In the genomic region with DNA sequence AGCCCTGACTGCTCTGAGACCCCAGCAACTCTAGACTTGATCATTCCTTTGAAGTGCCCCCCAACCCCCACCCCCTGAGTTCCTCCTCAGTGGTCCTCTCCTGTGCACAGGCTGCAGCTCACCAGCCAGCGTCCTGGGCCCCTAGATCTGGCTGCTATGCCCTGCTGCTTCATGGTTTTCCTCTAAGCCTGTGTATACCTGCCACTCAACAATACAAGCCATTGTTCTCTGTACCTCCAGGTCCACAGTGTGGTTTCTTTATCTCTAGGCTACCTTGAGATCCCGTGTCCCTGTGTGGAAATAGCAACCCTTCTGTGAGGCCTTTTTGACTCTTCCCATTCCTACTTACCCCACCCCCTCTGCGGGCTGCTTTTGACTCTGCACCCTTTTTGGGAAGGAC, we compare ENCODE assay signal across 16 mouse cellular contexts. TPM values are rescaled to one million over a fixed set of nuclear protein-coding genes. Genes with fewer than 3 reads are reported as not detected.
DNase-seq lines count a peak whose midpoint lies in the region; ATAC-seq and TF ChIP-seq lines count a peak whose summit lies in the region.
"Had no signal": no experiment of that assay in that cellular context is flagged by ENCODE, and none has a peak within 500 bp of the region (broad histone marks: within the 10 kb centered on the region; RNA-seq: fewer than 3 reads in every experiment).

No protein-coding gene starts in this region.

- no peak overlapping the region for H3K9ac ChIP-seq in forebrain, embryonic 16.5 days (replicated peaks; ENCODE audit: low read depth, low read length)
- H3K9ac ChIP-seq in forebrain, postnatal 0 days: no peak overlapping the region
- H3K9ac ChIP-seq in kidney, embryonic 15.5 days: no peak overlapping the region
- H3K9ac ChIP-seq in intestine, postnatal 0 days (ENCODE audit: low read depth, low read length): no peak overlapping the region
- H3K9ac ChIP-seq: liver, embryonic 14.5 days had no signal

- DNase-seq in forebrain, postnatal 0 days: no peak
- DNase-seq in kidney, postnatal 14 days: no peak
- DNase-seq in layer of hippocampus, adult 9-11 months: no peak
- DNase-seq: adrenal gland, postnatal 10 days; cerebellum, adult 9-10 months; embryo, embryonic 11 days; gastrocnemius, adult 2 months had no signal

- ATAC-seq in forebrain, embryonic 16.5 days: peak; percentile 19; the same call in 1 of the 2 replicates
- no peak for ATAC-seq in forebrain, postnatal 0 days
- ATAC-seq in kidney, embryonic 15.5 days (replicated peaks; ENCODE audit: low FRiP score): peak; percentile 29; the same call in 1 of the 2 replicates
- peak; percentile 70 for ATAC-seq in intestine, postnatal 0 days
- no peak for ATAC-seq in CD4-positive, CD25-positive, alpha-beta regulatory T cell, adult 4 months
- ATAC-seq: hindbrain, embryonic 16.5 days had no signal

- no peaks in the 10 kb centered on the region for H3K27me3 ChIP-seq in forebrain, embryonic 16.5 days (replicated peaks; ENCODE audit: control insufficient read depth, insufficient read depth, low read length)
- no peaks in the 10 kb centered on the region for H3K27me3 ChIP-seq in forebrain, postnatal 0 days (ENCODE audit: insufficient read depth, low read length)
- no peaks in the 10 kb centered on the region for H3K27me3 ChIP-seq in kidney, embryonic 15.5 days
- H3K27me3 ChIP-seq in E14TG2a.4 (ENCODE audit: insufficient read depth, low read length): no peaks in the 10 kb centered on the region
- no peaks in the 10 kb centered on the region for H3K27me3 ChIP-seq in intestine, postnatal 0 days (replicated peaks; ENCODE audit: control insufficient read depth, insufficient read depth, low read length)

- no peak overlapping the region for H3K27ac ChIP-seq in forebrain, embryonic 16.5 days (ENCODE audit: low read length)
- no peak overlapping the region for H3K27ac ChIP-seq in forebrain, postnatal 0 days (ENCODE audit: low read depth, low read length)
- H3K27ac ChIP-seq in kidney, embryonic 15.5 days: peak overlapping the region; percentile 48; the same call in 1 of the 2 replicates
- H3K27ac ChIP-seq in intestine, postnatal 0 days (ENCODE audit: low read depth, low read length): no peak overlapping the region
- H3K27ac ChIP-seq: kidney, postnatal 0 days; liver, embryonic 14.5 days had no signal

- H3K4me3 ChIP-seq in forebrain, embryonic 16.5 days (replicated peaks; ENCODE audit: low read length): no peak overlapping the region
- H3K4me3 ChIP-seq in forebrain, postnatal 0 days (ENCODE audit: low read depth, low read length): no peak overlapping the region
- no peak overlapping the region for H3K4me3 ChIP-seq in kidney, embryonic 15.5 days (replicated peaks)
- peak overlapping the region; percentile 69 for H3K4me3 ChIP-seq in E14TG2a.4 (replicated peaks; ENCODE audit: low read length)
- no peak overlapping the region for H3K4me3 ChIP-seq in intestine, postnatal 0 days (ENCODE audit: low read depth, low read length)
- H3K4me3 ChIP-seq: gastrocnemius, adult 2 months had no signal

- WGBS in forebrain, embryonic 16.5 days: 35% methylated on average over 3 of the region's 3 CpGs
- WGBS in forebrain, postnatal 0 days: 45% methylated on average over 3 of the region's 3 CpGs
- 43% methylated on average over 3 of the region's 3 CpGs for WGBS in kidney, embryonic 15.5 days
- 38% methylated on average over 3 of the region's 3 CpGs for WGBS in intestine, postnatal 0 days

- peaks cover 29% of the 10 kb centered on the region for H3K4me1 ChIP-seq in forebrain, embryonic 16.5 days (replicated peaks; ENCODE audit: control insufficient read depth, insufficient read depth, low read length)
- H3K4me1 ChIP-seq in forebrain, postnatal 0 days (ENCODE audit: insufficient read depth): 0 out of 2 replicates have a peak, but pooled peaks cover 4% of the 10 kb centered on the region
- H3K4me1 ChIP-seq in kidney, embryonic 15.5 days: peaks cover 62% of the 10 kb centered on the region
- peaks cover 96% of the 10 kb centered on the region for H3K4me1 ChIP-seq in E14TG2a.4 (replicated peaks; ENCODE audit: low read depth, low read length)
- no peaks in the 10 kb centered on the region for H3K4me1 ChIP-seq in intestine, postnatal 0 days (replicated peaks; ENCODE audit: control insufficient read depth, insufficient read depth, low read length)

- TF ChIP-seq CTCF in forebrain, postnatal 0 days (IDR thresholded peaks at IDR 0.05; ENCODE audit: low read depth): no peak
- no peak for TF ChIP-seq CTCF in E14TG2a.4 (conservative IDR thresholded peaks at IDR 0.05; ENCODE audit: low read length)
- TF ChIP-seq CTCF in intestine, postnatal 0 days (IDR thresholded peaks at IDR 0.05; ENCODE audit: low read depth): 0 out of 2 replicates have a peak, but pooled peaks have one; percentile 2

- no peak overlapping the region for H3K4me2 ChIP-seq in forebrain, embryonic 16.5 days (ENCODE audit: low read length)
- H3K4me2 ChIP-seq in forebrain, postnatal 0 days (ENCODE audit: low read depth): no peak overlapping the region
- no peak overlapping the region for H3K4me2 ChIP-seq in kidney, embryonic 15.5 days
- H3K4me2 ChIP-seq in intestine, postnatal 0 days (replicated peaks; ENCODE audit: low read depth): no peak overlapping the region

- no peaks in the 10 kb centered on the region for H3K36me3 ChIP-seq in forebrain, embryonic 16.5 days (ENCODE audit: control insufficient read depth, insufficient read depth)
- no peaks in the 10 kb centered on the region for H3K36me3 ChIP-seq in forebrain, postnatal 0 days (ENCODE audit: insufficient read depth)
- no peaks in the 10 kb centered on the region for H3K36me3 ChIP-seq in kidney, embryonic 15.5 days
- 0 out of 2 replicates have a peak, but pooled peaks cover 5% of the 10 kb centered on the region for H3K36me3 ChIP-seq in E14TG2a.4 (ENCODE audit: insufficient read depth, low read length)
- H3K36me3 ChIP-seq in intestine, postnatal 0 days (ENCODE audit: control insufficient read depth, insufficient read depth): no peaks in the 10 kb centered on the region

- H3K9me3 ChIP-seq in forebrain, embryonic 16.5 days (ENCODE audit: control insufficient read depth, low read length): no peaks in the 10 kb centered on the region
- H3K9me3 ChIP-seq in forebrain, postnatal 0 days (ENCODE audit: low read length): no peaks in the 10 kb centered on the region
- no peaks in the 10 kb centered on the region for H3K9me3 ChIP-seq in kidney, embryonic 15.5 days (replicated peaks)
- no peaks in the 10 kb centered on the region for H3K9me3 ChIP-seq in E14TG2a.4 (ENCODE audit: low read length)
- no peaks in the 10 kb centered on the region for H3K9me3 ChIP-seq in intestine, postnatal 0 days (ENCODE audit: control insufficient read depth)

RNA-seq across cellular contexts. Expression of a gene that starts 33.9 kb away (rescaled TPM):
- polyA plus RNA-seq in forebrain, embryonic 16.5 days (2015; fragmentation: Nextera tagmentation; extraction: Ambion mirVana): 98.6 and 100 TPM in 2 replicates
- total RNA-seq in forebrain, postnatal 0 days (2014; rRNA removed): 54.8 and 74.0 TPM in 2 replicates
- polyA plus RNA-seq in forebrain, postnatal 0 days (2015; fragmentation: Nextera tagmentation; extraction: Ambion mirVana): 59.9 and 77.0 TPM in 2 replicates
- 24.3 and 25.4 TPM in 2 replicates for polyA plus RNA-seq in kidney, embryonic 15.5 days (2015; fragmentation: Nextera tagmentation; extraction: Ambion mirVana)
- polyA plus RNA-seq in intestine, postnatal 0 days (2015; fragmentation: Nextera tagmentation; extraction: Ambion mirVana): 13.0 and 14.2 TPM in 2 replicates
- polyA plus RNA-seq in CD4-positive, CD25-positive, alpha-beta regulatory T cell, adult 4 months (2017; shearing (Covaris generic)): 1 to 10 TPM; 3.7 to 4.4 TPM
- total RNA-seq: MEL had no signal

Comparison
In these comparisons a context has a peak if more than half of its experiments do, and no peak if none do; other contexts are left out.
1. ATAC-seq: peak in forebrain, embryonic 16.5 days (single experiment), kidney, embryonic 15.5 days (single experiment) and intestine, postnatal 0 days (single experiment); none in forebrain, postnatal 0 days (single experiment) and CD4-positive, CD25-positive, alpha-beta regulatory T cell, adult 4 months (single experiment).